Mouse (Mus musculus): Measurements from ENCODE around the gene Tnfrsf19.

GRCm38 (mm10) chr14:60916661-60917060, 129.6 kb downstream of the Tnfrsf19 start:
- no peak for TF ChIP-seq POLR2A (IDR thresholded peaks at IDR 0.05; ENCODE audit: low read depth, low read length)
- TF ChIP-seq CTCF (conservative IDR thresholded peaks at IDR 0.05; ENCODE audit: insufficient read depth, insufficient read length, low read depth, low read length), result no peak

All from kidney, adult 2 months (tissue).